13 mouse cellular contexts compared by ENCODE assay signal in the genomic region with DNA sequence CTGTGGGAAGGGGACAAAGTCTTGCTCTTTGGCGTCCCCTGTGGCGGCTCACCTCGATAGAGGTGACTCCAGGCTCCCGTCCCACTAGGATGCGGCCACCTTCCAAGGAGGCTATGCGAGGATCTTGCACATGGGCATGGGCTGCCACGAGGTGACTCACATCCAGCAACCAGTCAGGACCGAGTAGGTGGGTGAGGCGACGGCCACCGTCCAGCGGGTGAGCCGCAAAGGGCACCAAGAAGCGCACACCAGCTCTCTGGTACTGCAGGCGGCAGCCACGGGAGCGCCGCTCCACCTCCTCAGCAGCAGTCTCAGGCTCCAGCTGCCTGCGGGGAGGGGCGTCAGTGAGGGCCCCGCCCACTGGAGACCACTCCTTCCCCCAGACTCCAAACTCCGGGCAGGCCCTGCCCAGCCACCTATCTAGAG. TPM values are rescaled to one million over a fixed set of nuclear protein-coding genes. Genes with fewer than 3 reads are reported as not detected.
DNase-seq lines count a peak whose midpoint lies in the region; ATAC-seq and TF ChIP-seq lines count a peak whose summit lies in the region.
"Had no signal": no experiment of that assay in that cellular context is flagged by ENCODE, and none has a peak within 500 bp of the region (broad histone marks: within the 10 kb centered on the region; RNA-seq: fewer than 3 reads in every experiment).

No protein-coding gene starts in this region.

- TF ChIP-seq EP300 in liver, embryonic 14.5 days (IDR thresholded peaks at IDR 0.05; ENCODE audit: low read depth), result no peak

- no peaks in the 10 kb centered on the region for H3K27me3 ChIP-seq in forebrain, embryonic 12.5 days
- H3K27me3 ChIP-seq in forebrain, embryonic 15.5 days, result no peaks in the 10 kb centered on the region
- no peaks in the 10 kb centered on the region for H3K27me3 ChIP-seq in lung, embryonic 14.5 days (ENCODE audit: insufficient read depth, low read length)
- no peaks in the 10 kb centered on the region for H3K27me3 ChIP-seq in liver, embryonic 14.5 days (ENCODE audit: control insufficient read depth, insufficient read depth, low read length)
- H3K27me3 ChIP-seq: heart, embryonic 15.5 days had no signal

- TF ChIP-seq POLR2A in lung, adult 2 months (IDR thresholded peaks at IDR 0.05; ENCODE audit: borderline replicate concordance, extremely low read depth, low read depth, low read length), result no peak

- H3K4me3 ChIP-seq in forebrain, embryonic 12.5 days (replicated peaks), result no peak overlapping the region
- no peak overlapping the region for H3K4me3 ChIP-seq in forebrain, embryonic 15.5 days
- H3K4me3 ChIP-seq in lung, embryonic 14.5 days (ENCODE audit: low read depth, low read length), result no peak overlapping the region
- H3K4me3 ChIP-seq in lung, adult 2 months (replicated peaks; ENCODE audit: extremely low read depth, low read depth, low read length), result no peak overlapping the region
- no peak overlapping the region for H3K4me3 ChIP-seq in liver, embryonic 14.5 days (ENCODE audit: insufficient read depth in 1 of 2, low read depth in 2 of 2, low read length in 2 of 2)
- H3K4me3 ChIP-seq: heart, embryonic 15.5 days; left cerebral cortex, adult 2 months had no signal

- ATAC-seq in forebrain, embryonic 12.5 days (ENCODE audit: low FRiP score), result 0 out of 2 replicates have a peak, but pooled peaks have one; percentile 24
- no peak; the same call in 1 of the 2 replicates for ATAC-seq in forebrain, embryonic 15.5 days (replicated peaks)
- ATAC-seq in lung, embryonic 14.5 days (ENCODE audit: insufficient read depth), result peak; percentile 32; the same call in 1 of the 2 replicates
- no peak for ATAC-seq in liver, embryonic 14.5 days (ENCODE audit: insufficient read depth)
- no peak for ATAC-seq in megakaryocyte-erythroid progenitor cell, adult 5-6 weeks (replicated peaks; ENCODE audit: low FRiP score, low TSS enrichment, poor library complexity, severe bottlenecking)

- H3K9me3 ChIP-seq in forebrain, embryonic 12.5 days, result no peaks in the 10 kb centered on the region
- no peaks in the 10 kb centered on the region for H3K9me3 ChIP-seq in forebrain, embryonic 15.5 days
- H3K9me3 ChIP-seq in lung, embryonic 14.5 days (ENCODE audit: low read depth, low read length), result no peaks in the 10 kb centered on the region
- no peaks in the 10 kb centered on the region for H3K9me3 ChIP-seq in liver, embryonic 14.5 days (ENCODE audit: control insufficient read depth, low read length)
- H3K9me3 ChIP-seq: heart, embryonic 15.5 days had no signal

- 0 out of 2 replicates have a peak, but pooled peaks have one; percentile 27 for TF ChIP-seq CTCF in lung, embryonic 14.5 days (IDR thresholded peaks at IDR 0.05; ENCODE audit: low read depth)
- no peak for TF ChIP-seq CTCF in lung, adult 2 months (IDR thresholded peaks at IDR 0.05; ENCODE audit: insufficient read depth, low read length)
- 0 out of 2 replicates have a peak, but pooled peaks have one; percentile 24 for TF ChIP-seq CTCF in liver, embryonic 14.5 days (IDR thresholded peaks at IDR 0.05; ENCODE audit: low read depth)

- no peak overlapping the region for H3K4me2 ChIP-seq in forebrain, embryonic 12.5 days
- no peak overlapping the region for H3K4me2 ChIP-seq in forebrain, embryonic 15.5 days (replicated peaks)
- H3K4me2 ChIP-seq in lung, embryonic 14.5 days, result no peak overlapping the region
- no peak overlapping the region for H3K4me2 ChIP-seq in liver, embryonic 14.5 days (ENCODE audit: low read depth)
- H3K4me2 ChIP-seq: heart, embryonic 15.5 days had no signal

- no peak overlapping the region for H3K27ac ChIP-seq in forebrain, embryonic 12.5 days
- no peak overlapping the region for H3K27ac ChIP-seq in forebrain, embryonic 15.5 days (replicated peaks)
- no peak overlapping the region for H3K27ac ChIP-seq in lung, embryonic 14.5 days (ENCODE audit: low read depth)
- H3K27ac ChIP-seq in liver, embryonic 14.5 days, result no peak overlapping the region
- H3K27ac ChIP-seq: heart, embryonic 15.5 days; left cerebral cortex, adult 2 months had no signal

- peak; percentile 44 for DNase-seq in lung, embryonic 14.5 days
- no peak for DNase-seq in lung, adult 2 months
- DNase-seq in embryo, embryonic 10.5 days (ENCODE audit: low spot score), result peak; percentile 47
- DNase-seq in liver, embryonic 14.5 days (ENCODE audit: low read depth in 3 of 3, low spot score in 3 of 3), result no peak
- no peak for DNase-seq in c-Kit-positive CD71-positive TER-119-positive erythroid progenitor cells, embryonic 14.5 days (ENCODE audit: low spot score)
- DNase-seq: kidney, adult 18-20 months; lung, postnatal 10 days; right cerebral cortex, postnatal 14 days had no signal

- H3K36me3 ChIP-seq in forebrain, embryonic 12.5 days (replicated peaks), result peaks cover 90% of the 10 kb centered on the region
- peaks cover 87% of the 10 kb centered on the region for H3K36me3 ChIP-seq in forebrain, embryonic 15.5 days
- H3K36me3 ChIP-seq in lung, embryonic 14.5 days (ENCODE audit: insufficient read depth), result peaks cover 90% of the 10 kb centered on the region
- H3K36me3 ChIP-seq in liver, embryonic 14.5 days (replicated peaks; ENCODE audit: control insufficient read depth, insufficient read depth, low read depth), result no peaks in the 10 kb centered on the region

- no peaks in the 10 kb centered on the region; the same call in 1 of the 2 replicates for H3K4me1 ChIP-seq in forebrain, embryonic 12.5 days
- no peaks in the 10 kb centered on the region for H3K4me1 ChIP-seq in forebrain, embryonic 15.5 days
- no peaks in the 10 kb centered on the region for H3K4me1 ChIP-seq in lung, embryonic 14.5 days (ENCODE audit: insufficient read depth)
- no peaks in the 10 kb centered on the region for H3K4me1 ChIP-seq in lung, adult 2 months (ENCODE audit: control insufficient read depth, insufficient read depth, low read length)
- no peaks in the 10 kb centered on the region for H3K4me1 ChIP-seq in liver, embryonic 14.5 days (replicated peaks; ENCODE audit: control insufficient read depth in 2 of 2, insufficient read depth in 2 of 2, low read length in 1 of 2)
- H3K4me1 ChIP-seq: heart, embryonic 15.5 days had no signal

- H3K9ac ChIP-seq in forebrain, embryonic 12.5 days, result no peak overlapping the region
- H3K9ac ChIP-seq in forebrain, embryonic 15.5 days (replicated peaks), result no peak overlapping the region
- no peak overlapping the region for H3K9ac ChIP-seq in lung, embryonic 14.5 days
- H3K9ac ChIP-seq in liver, embryonic 14.5 days (replicated peaks), result no peak overlapping the region
- H3K9ac ChIP-seq: heart, embryonic 15.5 days had no signal

- 60% methylated on average over 22 of the region's 22 CpGs for WGBS in forebrain, embryonic 12.5 days
- WGBS in forebrain, embryonic 15.5 days, result 46% methylated on average over 22 of the region's 22 CpGs
- 46% methylated on average over 22 of the region's 22 CpGs for WGBS in lung, embryonic 14.5 days
- WGBS in lung, adult 2 months, result 63% methylated on average over 22 of the region's 22 CpGs
- 43% methylated on average over 22 of the region's 22 CpGs for WGBS in liver, embryonic 14.5 days (ENCODE audit: insufficient replicate concordance)

RNA-seq across cellular contexts. Expression of a gene that starts 9.7 kb away (rescaled TPM):
- 115 and 126 TPM in 2 replicates for polyA plus RNA-seq in forebrain, embryonic 12.5 days (2016; fragmentation: Nextera tagmentation; extraction: Ambion mirVana)
- 166 and 173 TPM in 2 replicates for polyA plus RNA-seq in forebrain, embryonic 15.5 days (2015; fragmentation: Nextera tagmentation; extraction: Ambion mirVana)
- polyA plus RNA-seq in lung, embryonic 14.5 days (2014; fragmentation: Nextera tagmentation; extraction: Ambion mirVana), result 68.7 and 80.2 TPM in 2 replicates
- 22.4 and 23.5 TPM in 2 replicates for polyA plus RNA-seq in lung, adult 2 months (2012; rRNA removed)
- 2.5 and 2.8 TPM in 2 replicates for polyA plus RNA-seq in liver, embryonic 14.5 days (2012; rRNA removed)
- polyA plus RNA-seq in liver, embryonic 14.5 days (2014; fragmentation: Nextera tagmentation; extraction: Ambion mirVana), result 1.6 and 2.2 TPM in 2 replicates
- 0.10 and 2.4 TPM in 2 replicates for total RNA-seq in megakaryocyte-erythroid progenitor cell, adult 5-6 weeks (2014; fragmentation: Nextera tagmentation)
- total RNA-seq in megakaryocyte-erythroid progenitor cell, adult 5-6 weeks (2017), result 0.23 and 0.56 TPM in 2 replicates

RNA-seq across cellular contexts. Expression of a gene that starts 20.6 kb away (rescaled TPM):
- 0.12 and 0.38 TPM in 2 replicates for polyA plus RNA-seq in forebrain, embryonic 12.5 days (2016; fragmentation: Nextera tagmentation; extraction: Ambion mirVana)
- 0.39 and 0.42 TPM in 2 replicates for polyA plus RNA-seq in forebrain, embryonic 15.5 days (2015; fragmentation: Nextera tagmentation; extraction: Ambion mirVana)
- 0.41 and 0.46 TPM in 2 replicates for polyA plus RNA-seq in lung, embryonic 14.5 days (2014; fragmentation: Nextera tagmentation; extraction: Ambion mirVana)
- polyA plus RNA-seq in lung, adult 2 months (2012; rRNA removed), result 33.3 and 42.0 TPM in 2 replicates
- 3.7 and 3.8 TPM in 2 replicates for polyA plus RNA-seq in liver, embryonic 14.5 days (2012; rRNA removed)
- 0.90 and 1.4 TPM in 2 replicates for polyA plus RNA-seq in liver, embryonic 14.5 days (2014; fragmentation: Nextera tagmentation; extraction: Ambion mirVana)
- 0.50 and 0.99 TPM in 2 replicates for total RNA-seq in megakaryocyte-erythroid progenitor cell, adult 5-6 weeks (2014; fragmentation: Nextera tagmentation)
- 0.56 TPM in 1 of 2 replicates, not detected in the other for total RNA-seq in megakaryocyte-erythroid progenitor cell, adult 5-6 weeks (2017)

RNA-seq across cellular contexts. Expression of a gene that starts 21.7 kb away (rescaled TPM):
- 35.6 and 36.6 TPM in 2 replicates for polyA plus RNA-seq in forebrain, embryonic 12.5 days (2016; fragmentation: Nextera tagmentation; extraction: Ambion mirVana)
- 39.9 and 40.2 TPM in 2 replicates for polyA plus RNA-seq in forebrain, embryonic 15.5 days (2015; fragmentation: Nextera tagmentation; extraction: Ambion mirVana)
- polyA plus RNA-seq in lung, embryonic 14.5 days (2014; fragmentation: Nextera tagmentation; extraction: Ambion mirVana), result 120 and 122 TPM in 2 replicates
- 206 and 278 TPM in 2 replicates for polyA plus RNA-seq in lung, adult 2 months (2012; rRNA removed)
- polyA plus RNA-seq in liver, embryonic 14.5 days (2012; rRNA removed), result 10.9 and 11.1 TPM in 2 replicates
- polyA plus RNA-seq in liver, embryonic 14.5 days (2014; fragmentation: Nextera tagmentation; extraction: Ambion mirVana), result 16.1 and 16.5 TPM in 2 replicates
- 23.4 and 41.0 TPM in 2 replicates for total RNA-seq in megakaryocyte-erythroid progenitor cell, adult 5-6 weeks (2014; fragmentation: Nextera tagmentation)
- total RNA-seq in megakaryocyte-erythroid progenitor cell, adult 5-6 weeks (2017), result 11.1 and 21.7 TPM in 2 replicates

RNA-seq across cellular contexts. Expression of a gene that starts 30.2 kb away (rescaled TPM):
- not detected in 2 replicates for polyA plus RNA-seq in forebrain, embryonic 12.5 days (2016; fragmentation: Nextera tagmentation; extraction: Ambion mirVana)
- not detected in 2 replicates for polyA plus RNA-seq in forebrain, embryonic 15.5 days (2015; fragmentation: Nextera tagmentation; extraction: Ambion mirVana)
- polyA plus RNA-seq in lung, embryonic 14.5 days (2014; fragmentation: Nextera tagmentation; extraction: Ambion mirVana), result 0.17 TPM in 1 of 2 replicates, not detected in the other
- 2.8 and 3.5 TPM in 2 replicates for polyA plus RNA-seq in lung, adult 2 months (2012; rRNA removed)
- not detected in 2 replicates for polyA plus RNA-seq in liver, embryonic 14.5 days (2012; rRNA removed)
- 0.05 TPM in 1 of 2 replicates, not detected in the other for polyA plus RNA-seq in liver, embryonic 14.5 days (2014; fragmentation: Nextera tagmentation; extraction: Ambion mirVana)
- total RNA-seq in megakaryocyte-erythroid progenitor cell, adult 5-6 weeks (2014; fragmentation: Nextera tagmentation), result 2.4 and 3.2 TPM in 2 replicates
- not detected in 2 replicates for total RNA-seq in megakaryocyte-erythroid progenitor cell, adult 5-6 weeks (2017)
- polyA plus RNA-seq: heart, embryonic 15.5 days had no signal

RNA-seq across cellular contexts. Expression of a gene that starts 34.9 kb away (rescaled TPM):
- polyA plus RNA-seq in forebrain, embryonic 12.5 days (2016; fragmentation: Nextera tagmentation; extraction: Ambion mirVana), result 43.3 and 49.6 TPM in 2 replicates
- polyA plus RNA-seq in forebrain, embryonic 15.5 days (2015; fragmentation: Nextera tagmentation; extraction: Ambion mirVana), result 42.2 and 52.4 TPM in 2 replicates
- polyA plus RNA-seq in lung, embryonic 14.5 days (2014; fragmentation: Nextera tagmentation; extraction: Ambion mirVana), result 40.7 TPM in 2 replicates
- polyA plus RNA-seq in lung, adult 2 months (2012; rRNA removed), result 159 and 186 TPM in 2 replicates
- 108 and 117 TPM in 2 replicates for polyA plus RNA-seq in liver, embryonic 14.5 days (2012; rRNA removed)
- polyA plus RNA-seq in liver, embryonic 14.5 days (2014; fragmentation: Nextera tagmentation; extraction: Ambion mirVana), result 15.7 and 19.1 TPM in 2 replicates
- total RNA-seq in megakaryocyte-erythroid progenitor cell, adult 5-6 weeks (2014; fragmentation: Nextera tagmentation), result 148 and 173 TPM in 2 replicates
- total RNA-seq in megakaryocyte-erythroid progenitor cell, adult 5-6 weeks (2017), result 145 and 393 TPM in 2 replicates

Comparison
In these comparisons a context has a peak if more than half of its experiments do, and no peak if none do; other contexts are left out.
1. ATAC-seq: peak in forebrain, embryonic 12.5 days (single experiment) and lung, embryonic 14.5 days (single experiment); none in forebrain, embryonic 15.5 days (single experiment), liver, embryonic 14.5 days (single experiment) and megakaryocyte-erythroid progenitor cell, adult 5-6 weeks (single experiment).
2. DNase-seq: peak in lung, embryonic 14.5 days (single experiment) and embryo, embryonic 10.5 days (single experiment); none in lung, adult 2 months (single experiment), liver, embryonic 14.5 days (0 of 3) and c-Kit-positive CD71-positive TER-119-positive erythroid progenitor cells, embryonic 14.5 days (single experiment).